In genomic region chr19:6260428-6260827, GRCm38 (mm10) we compare ENCODE assay signal across 10 mouse cellular contexts. TPM values are rescaled to one million over a fixed set of nuclear protein-coding genes. Genes with fewer than 3 reads are reported as not detected.
DNase-seq lines count a peak whose midpoint lies in the region; ATAC-seq and TF ChIP-seq lines count a peak whose summit lies in the region.
"Had no signal": no experiment of that assay in that cellular context is flagged by ENCODE, and none has a peak within 500 bp of the region (broad histone marks: within the 10 kb centered on the region; RNA-seq: fewer than 3 reads in every experiment).

No protein-coding gene starts in this region.

- WGBS in midbrain, postnatal 0 days, result 69% methylated on average over 2 of the region's 2 CpGs
- 73% methylated on average over 2 of the region's 2 CpGs for WGBS in midbrain, embryonic 13.5 days
- 79% methylated on average over 2 of the region's 2 CpGs for WGBS in midbrain, embryonic 11.5 days

- H3K27me3 ChIP-seq in midbrain, postnatal 0 days (ENCODE audit: insufficient read depth, low read length), result no peaks in the 10 kb centered on the region
- H3K27me3 ChIP-seq in midbrain, embryonic 13.5 days, result no peaks in the 10 kb centered on the region
- H3K27me3 ChIP-seq in midbrain, embryonic 11.5 days (ENCODE audit: control insufficient read depth, insufficient read depth, low read length), result no peaks in the 10 kb centered on the region
- H3K27me3 ChIP-seq: Patski had no signal

- no peak overlapping the region for H3K9ac ChIP-seq in midbrain, postnatal 0 days (replicated peaks; ENCODE audit: low read length, poor library complexity, severe bottlenecking)
- H3K9ac ChIP-seq in midbrain, embryonic 13.5 days (replicated peaks), result no peak overlapping the region
- H3K9ac ChIP-seq in midbrain, embryonic 11.5 days (ENCODE audit: low read length), result no peak overlapping the region

- peak; percentile 55 for TF ChIP-seq CTCF in gastrocnemius, adult 2 months (IDR thresholded peaks at IDR 0.05)
- peak; percentile 48 for TF ChIP-seq CTCF in midbrain, postnatal 0 days (IDR thresholded peaks at IDR 0.05)

- H3K9me3 ChIP-seq in midbrain, postnatal 0 days (ENCODE audit: low read length), result no peaks in the 10 kb centered on the region
- H3K9me3 ChIP-seq in midbrain, embryonic 13.5 days, result 0 out of 2 replicates have a peak, but pooled peaks cover 3% of the 10 kb centered on the region
- H3K9me3 ChIP-seq in midbrain, embryonic 11.5 days (ENCODE audit: control insufficient read depth, low read length), result no peaks in the 10 kb centered on the region; the same call in 1 of the 2 replicates

- peaks cover 50% of the 10 kb centered on the region for H3K36me3 ChIP-seq in midbrain, postnatal 0 days (ENCODE audit: insufficient read depth, low read length)
- peaks cover 74% of the 10 kb centered on the region for H3K36me3 ChIP-seq in midbrain, embryonic 13.5 days
- H3K36me3 ChIP-seq in midbrain, embryonic 11.5 days (ENCODE audit: control insufficient read depth, insufficient read depth, low read length), result peaks cover 14% of the 10 kb centered on the region; the same call in 1 of the 2 replicates

- H3K4me1 ChIP-seq in midbrain, postnatal 0 days (ENCODE audit: insufficient read depth, low read length), result no peaks in the 10 kb centered on the region
- no peaks in the 10 kb centered on the region for H3K4me1 ChIP-seq in midbrain, embryonic 13.5 days (replicated peaks)
- no peaks in the 10 kb centered on the region for H3K4me1 ChIP-seq in midbrain, embryonic 11.5 days (ENCODE audit: control insufficient read depth, insufficient read depth, low read length)

- no peak overlapping the region for H3K4me3 ChIP-seq in gastrocnemius, adult 2 months
- no peak overlapping the region for H3K4me3 ChIP-seq in midbrain, postnatal 0 days (ENCODE audit: low read depth, low read length)
- no peak overlapping the region for H3K4me3 ChIP-seq in midbrain, embryonic 13.5 days (replicated peaks)
- H3K4me3 ChIP-seq in midbrain, embryonic 11.5 days (ENCODE audit: low read depth, low read length), result no peak overlapping the region

- intact Hi-C loops in gastrocnemius, adult 2 months (cut with DNase I), result no loop called here
- intact Hi-C loops in gastrocnemius, postnatal 36 days (cut with DNase I), result no loop called here

- no peak for ATAC-seq in midbrain, postnatal 0 days (ENCODE audit: low FRiP score)
- ATAC-seq in midbrain, embryonic 13.5 days, result no peak
- ATAC-seq in midbrain, embryonic 11.5 days (ENCODE audit: low FRiP score), result no peak; the same call in 1 of the 2 replicates
- ATAC-seq: Patski had no signal

- H3K4me2 ChIP-seq in midbrain, postnatal 0 days (ENCODE audit: low read depth, low read length, poor library complexity, severe bottlenecking), result no peak overlapping the region
- H3K4me2 ChIP-seq in midbrain, embryonic 13.5 days (replicated peaks), result no peak overlapping the region
- H3K4me2 ChIP-seq in midbrain, embryonic 11.5 days, result no peak overlapping the region

- no peak overlapping the region for H3K27ac ChIP-seq in gastrocnemius, adult 2 months
- no peak overlapping the region for H3K27ac ChIP-seq in midbrain, postnatal 0 days (ENCODE audit: low read depth, low read length)
- no peak overlapping the region for H3K27ac ChIP-seq in midbrain, embryonic 13.5 days
- no peak overlapping the region for H3K27ac ChIP-seq in midbrain, embryonic 11.5 days (ENCODE audit: low read depth, low read length)

- DNase-seq in gastrocnemius, adult 2 months, result no peak
- DNase-seq in gastrocnemius, postnatal 36 days, result no peak
- no peak for DNase-seq in midbrain, postnatal 0 days (ENCODE audit: low spot score)
- peak; percentile 58 to 70 for DNase-seq in kidney, postnatal 36 days
- DNase-seq in thymus, postnatal 14 days, result peak; percentile 61
- no peak for DNase-seq in midbrain, embryonic 11.5 days (ENCODE audit: low spot score, missing footprints)
- no peak for DNase-seq in frontal cortex, postnatal 14 days (ENCODE audit: low spot score in 2 of 2)

RNA-seq across cellular contexts. Expression of gene Ehd1, which starts 16.1 kb away (rescaled TPM):
- 10 to 100 TPM; 28.4 to 32.3 TPM for total RNA-seq in gastrocnemius, adult 2 months (2021)
- 10 to 100 TPM; 23.5 to 36.0 TPM for total RNA-seq in gastrocnemius, postnatal 36 days (2021)
- 117 and 139 TPM in 2 replicates for total RNA-seq in midbrain, postnatal 0 days (2014; rRNA removed)
- polyA plus RNA-seq in midbrain, postnatal 0 days (2015; fragmentation: Nextera tagmentation; extraction: Ambion mirVana), result 73.0 and 74.0 TPM in 2 replicates
- polyA plus RNA-seq in midbrain, embryonic 13.5 days (2015; fragmentation: Nextera tagmentation; extraction: Ambion mirVana), result 89.7 and 93.8 TPM in 2 replicates
- polyA plus RNA-seq in midbrain, embryonic 11.5 days (2014; fragmentation: Nextera tagmentation; extraction: Ambion mirVana), result 64.1 and 68.2 TPM in 2 replicates

RNA-seq across cellular contexts. Expression of gene Atg2a, which starts 19.0 kb away (rescaled TPM):
- 10 to 100 TPM; 18.4 to 19.0 TPM for total RNA-seq in gastrocnemius, adult 2 months (2021)
- total RNA-seq in gastrocnemius, postnatal 36 days (2021), result 10 to 100 TPM; 16.5 to 18.0 TPM
- 34.3 and 38.2 TPM in 2 replicates for total RNA-seq in midbrain, postnatal 0 days (2014; rRNA removed)
- 9.6 and 9.7 TPM in 2 replicates for polyA plus RNA-seq in midbrain, postnatal 0 days (2015; fragmentation: Nextera tagmentation; extraction: Ambion mirVana)
- polyA plus RNA-seq in midbrain, embryonic 13.5 days (2015; fragmentation: Nextera tagmentation; extraction: Ambion mirVana), result 11.4 and 12.4 TPM in 2 replicates
- polyA plus RNA-seq in midbrain, embryonic 11.5 days (2014; fragmentation: Nextera tagmentation; extraction: Ambion mirVana), result 7.1 and 8.1 TPM in 2 replicates

RNA-seq across cellular contexts. Expression of gene Ppp2r5b, which starts 24.8 kb away (rescaled TPM):
- total RNA-seq in gastrocnemius, adult 2 months (2021), result 10 to 100 TPM; 35.6 to 37.7 TPM
- 10 to 100 TPM; 32.2 to 34.6 TPM for total RNA-seq in gastrocnemius, postnatal 36 days (2021)
- total RNA-seq in midbrain, postnatal 0 days (2014; rRNA removed), result 248 and 256 TPM in 2 replicates
- polyA plus RNA-seq in midbrain, postnatal 0 days (2015; fragmentation: Nextera tagmentation; extraction: Ambion mirVana), result 177 and 189 TPM in 2 replicates
- polyA plus RNA-seq in midbrain, embryonic 13.5 days (2015; fragmentation: Nextera tagmentation; extraction: Ambion mirVana), result 78.4 and 84.8 TPM in 2 replicates
- 39.1 and 41.0 TPM in 2 replicates for polyA plus RNA-seq in midbrain, embryonic 11.5 days (2014; fragmentation: Nextera tagmentation; extraction: Ambion mirVana)

RNA-seq across cellular contexts. Expression of gene Gpha2, which starts 34.2 kb away (rescaled TPM):
- total RNA-seq in gastrocnemius, adult 2 months (2021), result not detected
- not detected for total RNA-seq in gastrocnemius, postnatal 36 days (2021)
- not detected in 2 replicates for total RNA-seq in midbrain, postnatal 0 days (2014; rRNA removed)
- 0.31 TPM in 1 of 2 replicates, not detected in the other for polyA plus RNA-seq in midbrain, postnatal 0 days (2015; fragmentation: Nextera tagmentation; extraction: Ambion mirVana)
- not detected in 2 replicates for polyA plus RNA-seq in midbrain, embryonic 13.5 days (2015; fragmentation: Nextera tagmentation; extraction: Ambion mirVana)
- polyA plus RNA-seq in midbrain, embryonic 11.5 days (2014; fragmentation: Nextera tagmentation; extraction: Ambion mirVana), result 0.39 and 0.40 TPM in 2 replicates
- polyA plus RNA-seq: liver, embryonic 16.5 days had no signal

RNA-seq across cellular contexts. Expression of gene Cdc42bpg, which starts 45.8 kb away (rescaled TPM):
- 1 to 10 TPM; 6.0 to 6.4 TPM for total RNA-seq in gastrocnemius, adult 2 months (2021)
- 1 to 10 TPM; 4.3 to 5.2 TPM for total RNA-seq in gastrocnemius, postnatal 36 days (2021)
- 4.8 and 5.4 TPM in 2 replicates for total RNA-seq in midbrain, postnatal 0 days (2014; rRNA removed)
- 0.20 and 0.67 TPM in 2 replicates for polyA plus RNA-seq in midbrain, postnatal 0 days (2015; fragmentation: Nextera tagmentation; extraction: Ambion mirVana)
- 0.39 and 0.46 TPM in 2 replicates for polyA plus RNA-seq in midbrain, embryonic 13.5 days (2015; fragmentation: Nextera tagmentation; extraction: Ambion mirVana)
- polyA plus RNA-seq in midbrain, embryonic 11.5 days (2014; fragmentation: Nextera tagmentation; extraction: Ambion mirVana), result 0.23 and 0.42 TPM in 2 replicates

Comparison
In these comparisons a context has a peak if more than half of its experiments do, and no peak if none do; other contexts are left out.
1. DNase-seq: peak in kidney, postnatal 36 days (2 of 2) and thymus, postnatal 14 days (single experiment); none in gastrocnemius, adult 2 months (single experiment), gastrocnemius, postnatal 36 days (0 of 2), midbrain, postnatal 0 days (single experiment), midbrain, embryonic 11.5 days (single experiment) and frontal cortex, postnatal 14 days (0 of 2).